In genomic region chr7:19405417-19405816, GRCm38 (mm10) we compare ENCODE assay signal across 7 mouse cellular contexts. TPM values are rescaled to one million over a fixed set of nuclear protein-coding genes. Genes with fewer than 3 reads are reported as not detected.
DNase-seq lines count a peak whose midpoint lies in the region; ATAC-seq lines count a peak whose summit lies in the region.

No protein-coding gene starts in this region.

- H3K4me3 ChIP-seq in intestine, embryonic 14.5 days (ENCODE audit: low read depth, low read length), result 0 out of 2 replicates have a peak overlapping the region, but pooled peaks have one; percentile 8
- H3K4me3 ChIP-seq in midbrain, embryonic 12.5 days, result 0 out of 2 replicates have a peak overlapping the region, but pooled peaks have one; percentile 1

- no peaks in the 10 kb centered on the region for H3K4me1 ChIP-seq in intestine, embryonic 14.5 days (replicated peaks; ENCODE audit: control insufficient read depth, insufficient read depth, low read length)
- peaks cover 15% of the 10 kb centered on the region for H3K4me1 ChIP-seq in midbrain, embryonic 12.5 days

- 6% methylated on average over 19 of the region's 19 CpGs for WGBS in intestine, embryonic 14.5 days
- WGBS in midbrain, embryonic 12.5 days, result 3% methylated on average over 19 of the region's 19 CpGs

- H3K9ac ChIP-seq in intestine, embryonic 14.5 days (ENCODE audit: low read length), result no peak overlapping the region
- no peak overlapping the region for H3K9ac ChIP-seq in midbrain, embryonic 12.5 days (replicated peaks)

- H3K27ac ChIP-seq in intestine, embryonic 14.5 days (ENCODE audit: low read depth), result no peak overlapping the region
- H3K27ac ChIP-seq in midbrain, embryonic 12.5 days (replicated peaks), result no peak overlapping the region

- H3K27me3 ChIP-seq in intestine, embryonic 14.5 days (replicated peaks; ENCODE audit: control insufficient read depth, insufficient read depth, low read length), result peaks cover 36% of the 10 kb centered on the region
- H3K27me3 ChIP-seq in midbrain, embryonic 12.5 days, result peaks cover 70% of the 10 kb centered on the region

- peak overlapping the region; percentile 34; the same call in 1 of the 2 replicates for H3K4me2 ChIP-seq in intestine, embryonic 14.5 days (ENCODE audit: low read length)
- peak overlapping the region; percentile 32; the same call in 1 of the 2 replicates for H3K4me2 ChIP-seq in midbrain, embryonic 12.5 days (replicated peaks)

- intact Hi-C loops in gastrocnemius, postnatal 36 days (cut with DNase I), result loop anchor here (5.0 kb wide), 1 partner anchor 112 kb away; the partner anchor contains the start of gene Nkpd1
- intact Hi-C loops in left cerebral cortex, postnatal 4 days (cut with DNase I), result loop anchor here (10.0 kb wide), 1 partner anchor 299 kb away; no protein-coding TSS in a partner anchor

- 0 out of 2 replicates have a peak, but pooled peaks have one; percentile 30 for ATAC-seq in intestine, embryonic 14.5 days (replicated peaks; ENCODE audit: low FRiP score, low TSS enrichment, low read depth)
- ATAC-seq in midbrain, embryonic 12.5 days (ENCODE audit: low FRiP score, low read depth), result peak; percentile 74

- H3K36me3 ChIP-seq in intestine, embryonic 14.5 days (ENCODE audit: control insufficient read depth, insufficient read depth, low read length), result no peaks in the 10 kb centered on the region
- H3K36me3 ChIP-seq in midbrain, embryonic 12.5 days, result no peaks in the 10 kb centered on the region

- peaks cover 4% of the 10 kb centered on the region; the same call in 1 of the 2 replicates for H3K9me3 ChIP-seq in intestine, embryonic 14.5 days (ENCODE audit: control insufficient read depth, low read length)
- H3K9me3 ChIP-seq in midbrain, embryonic 12.5 days, result peaks cover 7% of the 10 kb centered on the region; the same call in 1 of the 2 replicates

- peak; percentile 81 for DNase-seq in adrenal gland, adult 2 months
- peak; percentile 88 for DNase-seq in embryo, embryonic 10.5 days (ENCODE audit: low spot score)
- peak; percentile 72 to 86 for DNase-seq in gastrocnemius, postnatal 36 days
- DNase-seq in intestine, embryonic 14.5 days (ENCODE audit: low spot score), result peak; percentile 98
- peak; percentile 78 for DNase-seq in left cerebral cortex, postnatal 4 days
- peak; percentile 61 to 90 for DNase-seq in spleen, adult 18-20 months

RNA-seq across cellular contexts. Expression of gene Ckm, which starts 0.8 kb away (rescaled TPM):
- total RNA-seq in adrenal gland, adult 2 months (2021), result not detected
- polyA plus RNA-seq in adrenal gland, adult 2 months (2012; rRNA removed), result 0.84 and 1.0 TPM in 2 replicates
- total RNA-seq in gastrocnemius, postnatal 36 days (2021), result over 10,000 TPM; 41,999 to 48,159 TPM
- polyA plus RNA-seq in intestine, embryonic 14.5 days (2014; fragmentation: Nextera tagmentation; extraction: Ambion mirVana), result 0.60 and 1.1 TPM in 2 replicates
- total RNA-seq in left cerebral cortex, postnatal 4 days (2021), result not detected
- 0.12 TPM in 1 of 2 replicates, not detected in the other for polyA plus RNA-seq in midbrain, embryonic 12.5 days (2016; fragmentation: Nextera tagmentation; extraction: Ambion mirVana)

RNA-seq across cellular contexts. Expression of gene Klc3, which starts 1.5 kb away (rescaled TPM):
- 1 to 10 TPM in 1 of 2 experiments, under 1 TPM in 1; 0.98 to 5.2 TPM for total RNA-seq in adrenal gland, adult 2 months (2021)
- polyA plus RNA-seq in adrenal gland, adult 2 months (2012; rRNA removed), result 1.3 and 3.7 TPM in 2 replicates
- total RNA-seq in gastrocnemius, postnatal 36 days (2021), result under 1 TPM; 0.25 to 0.38 TPM
- polyA plus RNA-seq in intestine, embryonic 14.5 days (2014; fragmentation: Nextera tagmentation; extraction: Ambion mirVana), result 2.4 and 3.4 TPM in 2 replicates
- total RNA-seq in left cerebral cortex, postnatal 4 days (2021), result 1 to 10 TPM; 1.2 to 1.3 TPM
- polyA plus RNA-seq in midbrain, embryonic 12.5 days (2016; fragmentation: Nextera tagmentation; extraction: Ambion mirVana), result 1.1 and 2.7 TPM in 2 replicates

RNA-seq across cellular contexts. Expression of gene Ercc2, which starts 23.6 kb away (rescaled TPM):
- 10 to 100 TPM; 21.7 to 25.5 TPM for total RNA-seq in adrenal gland, adult 2 months (2021)
- polyA plus RNA-seq in adrenal gland, adult 2 months (2012; rRNA removed), result 92.3 and 94.7 TPM in 2 replicates
- total RNA-seq in gastrocnemius, postnatal 36 days (2021), result 1 to 10 TPM; 8.5 to 9.8 TPM
- 11.3 and 13.3 TPM in 2 replicates for polyA plus RNA-seq in intestine, embryonic 14.5 days (2014; fragmentation: Nextera tagmentation; extraction: Ambion mirVana)
- 10 to 100 TPM; 46.1 to 62.8 TPM for total RNA-seq in left cerebral cortex, postnatal 4 days (2021)
- polyA plus RNA-seq in midbrain, embryonic 12.5 days (2016; fragmentation: Nextera tagmentation; extraction: Ambion mirVana), result 27.5 and 30.3 TPM in 2 replicates

RNA-seq across cellular contexts. Expression of gene Ppp1r13l, which starts 45.9 kb away (rescaled TPM):
- total RNA-seq in adrenal gland, adult 2 months (2021), result 1 to 10 TPM; 6.5 to 8.3 TPM
- 16.9 and 20.2 TPM in 2 replicates for polyA plus RNA-seq in adrenal gland, adult 2 months (2012; rRNA removed)
- 1 to 10 TPM; 2.4 to 2.6 TPM for total RNA-seq in gastrocnemius, postnatal 36 days (2021)
- 4.4 and 4.9 TPM in 2 replicates for polyA plus RNA-seq in intestine, embryonic 14.5 days (2014; fragmentation: Nextera tagmentation; extraction: Ambion mirVana)
- total RNA-seq in left cerebral cortex, postnatal 4 days (2021), result 1 to 10 TPM; 6.0 to 6.4 TPM
- polyA plus RNA-seq in midbrain, embryonic 12.5 days (2016; fragmentation: Nextera tagmentation; extraction: Ambion mirVana), result 3.6 and 4.1 TPM in 2 replicates

RNA-seq across cellular contexts. Expression of gene Cd3eap, which starts 46.1 kb away (rescaled TPM):
- 10 to 100 TPM; 13.2 to 13.3 TPM for total RNA-seq in adrenal gland, adult 2 months (2021)
- polyA plus RNA-seq in adrenal gland, adult 2 months (2012; rRNA removed), result 12.3 and 21.5 TPM in 2 replicates
- total RNA-seq in gastrocnemius, postnatal 36 days (2021), result 10 to 100 TPM in 1 of 2 experiments, 1 to 10 TPM in 1; 9.3 to 10.2 TPM
- 23.9 and 25.8 TPM in 2 replicates for polyA plus RNA-seq in intestine, embryonic 14.5 days (2014; fragmentation: Nextera tagmentation; extraction: Ambion mirVana)
- total RNA-seq in left cerebral cortex, postnatal 4 days (2021), result 10 to 100 TPM; 15.9 to 18.7 TPM
- 19.1 and 20.6 TPM in 2 replicates for polyA plus RNA-seq in midbrain, embryonic 12.5 days (2016; fragmentation: Nextera tagmentation; extraction: Ambion mirVana)

Comparison
In these comparisons a context has a peak if more than half of its experiments do, and no peak if none do; other contexts are left out.
1. RNA of gene Ckm, which starts 0.8 kb away (total RNA-seq): 41,999 to 48,159 TPM in gastrocnemius, postnatal 36 days; not detected in adrenal gland, adult 2 months and not detected in left cerebral cortex, postnatal 4 days; every median in the first group is over 1,000 times any median in the second.
2. Peak in every context shown above with its lines, with median percentiles within 50 percentile points of each other: DNase-seq.